8 mouse cellular contexts compared by ENCODE assay signal in the genomic region with DNA sequence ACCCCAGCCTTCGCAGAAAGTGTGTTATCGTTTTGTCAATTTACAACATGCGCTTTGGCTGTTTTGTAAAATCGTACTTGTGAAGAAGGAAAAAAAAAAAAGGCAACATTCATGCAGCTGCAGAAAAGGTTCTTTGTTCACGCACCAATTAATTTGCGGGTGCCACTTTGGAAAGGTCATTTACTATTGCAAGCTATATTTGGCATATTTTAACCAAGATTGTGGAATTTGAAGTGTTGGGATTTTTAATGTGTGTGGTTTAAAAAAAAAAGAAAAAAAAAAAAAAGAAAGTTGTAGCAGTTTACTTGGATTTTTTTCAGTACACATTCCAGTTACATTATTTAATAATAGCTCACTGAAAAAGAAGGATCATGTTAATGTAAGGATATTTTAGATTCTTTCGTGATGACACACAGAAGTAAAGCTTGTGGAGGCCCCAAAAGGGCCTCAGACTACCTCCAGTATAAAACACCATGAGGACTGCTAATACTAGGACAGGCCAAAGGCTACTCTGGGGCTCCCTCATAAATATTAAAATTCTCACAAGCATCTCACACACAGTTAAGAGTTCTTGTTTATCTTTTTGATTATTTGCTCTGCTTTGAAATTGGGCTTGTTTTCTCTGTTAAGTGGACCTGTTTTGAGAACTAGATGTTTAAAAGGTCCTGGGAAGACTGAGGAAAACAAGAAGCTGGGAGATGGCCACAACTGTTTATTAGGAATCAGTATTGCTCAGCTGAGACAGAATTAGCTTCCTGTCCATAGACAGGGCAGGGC. TPM values are rescaled to one million over a fixed set of nuclear protein-coding genes. Genes with fewer than 3 reads are reported as not detected.
DNase-seq lines count a peak whose midpoint lies in the region; ATAC-seq and TF ChIP-seq lines count a peak whose summit lies in the region.

No protein-coding gene starts in this region.

- peak overlapping the region; percentile 90 for H3K4me3 ChIP-seq in heart, embryonic 13.5 days
- H3K4me3 ChIP-seq in bone marrow macrophage, adult 2 months (ENCODE audit: insufficient read depth, low read length): peak overlapping the region; percentile 85
- H3K4me3 ChIP-seq in hindbrain, embryonic 11.5 days (ENCODE audit: low read depth, low read length): peak overlapping the region; percentile 84
- peak overlapping the region; percentile 78 for H3K4me3 ChIP-seq in midbrain, embryonic 14.5 days (replicated peaks; ENCODE audit: low read depth, low read length)

- TF ChIP-seq POLR2A in bone marrow macrophage, adult 2 months (IDR thresholded peaks at IDR 0.05; ENCODE audit: borderline replicate concordance, low read depth, low read length): no peak

- WGBS in heart, embryonic 13.5 days: 3% methylated on average over 7 of the region's 7 CpGs
- WGBS in hindbrain, embryonic 11.5 days: 3% methylated on average over 7 of the region's 7 CpGs
- under 1% methylated on average over 7 of the region's 7 CpGs for WGBS in midbrain, embryonic 14.5 days

- H3K4me2 ChIP-seq in heart, embryonic 13.5 days: peak overlapping the region; percentile 82
- peak overlapping the region; percentile 60 for H3K4me2 ChIP-seq in hindbrain, embryonic 11.5 days (replicated peaks; ENCODE audit: low read depth, low read length)
- H3K4me2 ChIP-seq in midbrain, embryonic 14.5 days (ENCODE audit: low read length): peak overlapping the region; percentile 71

- H3K9me3 ChIP-seq in heart, embryonic 13.5 days: no peaks in the 10 kb centered on the region
- no peaks in the 10 kb centered on the region for H3K9me3 ChIP-seq in hindbrain, embryonic 11.5 days (ENCODE audit: control insufficient read depth, low read length)
- no peaks in the 10 kb centered on the region for H3K9me3 ChIP-seq in midbrain, embryonic 14.5 days (ENCODE audit: control insufficient read depth, low read length)

- no peak for ATAC-seq in heart, embryonic 13.5 days (ENCODE audit: extremely low read depth, insufficient number of reproducible peaks, low FRiP score, low TSS enrichment)
- peak; percentile 19; the same call in 1 of the 2 replicates for ATAC-seq in hindbrain, embryonic 11.5 days (ENCODE audit: low FRiP score)
- no peak for ATAC-seq in midbrain, embryonic 14.5 days (ENCODE audit: low FRiP score, low TSS enrichment)
- no peak for ATAC-seq in megakaryocyte-erythroid progenitor cell, adult 5-6 weeks (replicated peaks; ENCODE audit: low FRiP score, low TSS enrichment, poor library complexity, severe bottlenecking)

- H3K36me3 ChIP-seq in heart, embryonic 13.5 days: peaks cover 9% of the 10 kb centered on the region
- no peaks in the 10 kb centered on the region for H3K36me3 ChIP-seq in hindbrain, embryonic 11.5 days (ENCODE audit: control insufficient read depth, insufficient read depth, low read length)
- H3K36me3 ChIP-seq in midbrain, embryonic 14.5 days (ENCODE audit: control insufficient read depth, insufficient read depth, low read length): no peaks in the 10 kb centered on the region

- H3K9ac ChIP-seq in heart, embryonic 13.5 days: peak overlapping the region; percentile 90
- H3K9ac ChIP-seq in hindbrain, embryonic 11.5 days (ENCODE audit: low read depth, low read length): peak overlapping the region; percentile 97
- peak overlapping the region; percentile 95 for H3K9ac ChIP-seq in midbrain, embryonic 14.5 days (replicated peaks; ENCODE audit: low read length)

- H3K27ac ChIP-seq in heart, embryonic 13.5 days (replicated peaks): peak overlapping the region; percentile 98
- no peak overlapping the region for H3K27ac ChIP-seq in bone marrow macrophage, adult 2 months (ENCODE audit: insufficient read depth, low read depth, low read length)
- H3K27ac ChIP-seq in hindbrain, embryonic 11.5 days (ENCODE audit: low read depth, low read length): peak overlapping the region; percentile 98
- H3K27ac ChIP-seq in midbrain, embryonic 14.5 days (replicated peaks; ENCODE audit: low read depth, low read length): peak overlapping the region; percentile 99

- no peak for DNase-seq in heart, postnatal 36 days
- peak; percentile 46 for DNase-seq in hindbrain, embryonic 11.5 days (ENCODE audit: low spot score)
- DNase-seq in midbrain, embryonic 14.5 days: peak; percentile 48
- no peak for DNase-seq in gastrocnemius, postnatal 14 days
- no peak for DNase-seq in thymus, postnatal 0 days (ENCODE audit: low spot score)

- intact Hi-C loops in heart, postnatal 36 days (cut with DNase I): loop anchor here (5.0 to 10.0 kb wide), 2 partner anchors 153 to 239 kb away; a partner anchor contains a TSS
- intact Hi-C loops in gastrocnemius, postnatal 14 days (cut with DNase I; ENCODE audit: low total_unique reads): no loop called here

- no peaks in the 10 kb centered on the region for H3K27me3 ChIP-seq in heart, embryonic 13.5 days (replicated peaks)
- no peaks in the 10 kb centered on the region for H3K27me3 ChIP-seq in hindbrain, embryonic 11.5 days (ENCODE audit: control insufficient read depth, insufficient read depth, low read length)
- H3K27me3 ChIP-seq in midbrain, embryonic 14.5 days (ENCODE audit: control insufficient read depth, insufficient read depth, low read length): no peaks in the 10 kb centered on the region

- H3K4me1 ChIP-seq in heart, embryonic 13.5 days: peaks cover 22% of the 10 kb centered on the region
- peaks cover 5% of the 10 kb centered on the region for H3K4me1 ChIP-seq in bone marrow macrophage, adult 2 months (ENCODE audit: control insufficient read depth, insufficient read depth, low read length)
- no peaks in the 10 kb centered on the region for H3K4me1 ChIP-seq in hindbrain, embryonic 11.5 days (replicated peaks; ENCODE audit: control insufficient read depth, insufficient read depth, low read length)
- H3K4me1 ChIP-seq in midbrain, embryonic 14.5 days (ENCODE audit: control insufficient read depth, insufficient read depth, low read length): peaks cover 21% of the 10 kb centered on the region

- TF ChIP-seq CTCF in bone marrow macrophage, adult 2 months (IDR thresholded peaks at IDR 0.05; ENCODE audit: low read depth, low read length): no peak

RNA-seq across cellular contexts. Expression of a gene that starts 0.5 kb away (rescaled TPM):
- 19.8 and 21.6 TPM in 2 replicates for polyA plus RNA-seq in heart, embryonic 13.5 days (2015; fragmentation: Nextera tagmentation; extraction: Ambion mirVana)
- 10 to 100 TPM; 11.0 to 14.1 TPM for total RNA-seq in heart, postnatal 36 days (2021)
- polyA plus RNA-seq in bone marrow macrophage, adult 2 months (2012; ENCODE audit: insufficient read depth, insufficient read length, missing spikeins): 0.55 and 1.3 TPM in 2 replicates
- 55.2 and 64.5 TPM in 2 replicates for polyA plus RNA-seq in hindbrain, embryonic 11.5 days (2014; fragmentation: Nextera tagmentation; extraction: Ambion mirVana)
- 28.4 and 40.6 TPM in 2 replicates for polyA plus RNA-seq in midbrain, embryonic 14.5 days (2014; fragmentation: Nextera tagmentation; extraction: Ambion mirVana)
- 10 to 100 TPM; 12.0 to 16.4 TPM for total RNA-seq in gastrocnemius, postnatal 14 days (2021)
- polyA plus RNA-seq in thymus, postnatal 0 days (2015; fragmentation: Nextera tagmentation; extraction: Ambion mirVana): 3.2 and 4.9 TPM in 2 replicates
- 5.3 and 5.4 TPM in 2 replicates for total RNA-seq in megakaryocyte-erythroid progenitor cell, adult 5-6 weeks (2014; fragmentation: Nextera tagmentation)
- 4.3 and 16.0 TPM in 2 replicates for total RNA-seq in megakaryocyte-erythroid progenitor cell, adult 5-6 weeks (2017)

RNA-seq across cellular contexts. Expression of a gene that starts 22.7 kb away (rescaled TPM):
- polyA plus RNA-seq in heart, embryonic 13.5 days (2015; fragmentation: Nextera tagmentation; extraction: Ambion mirVana): 0.19 and 0.68 TPM in 2 replicates
- not detected for total RNA-seq in heart, postnatal 36 days (2021)
- polyA plus RNA-seq in bone marrow macrophage, adult 2 months (2012; ENCODE audit: insufficient read depth, insufficient read length, missing spikeins): not detected in 2 replicates
- 0.97 and 1.0 TPM in 2 replicates for polyA plus RNA-seq in hindbrain, embryonic 11.5 days (2014; fragmentation: Nextera tagmentation; extraction: Ambion mirVana)
- polyA plus RNA-seq in midbrain, embryonic 14.5 days (2014; fragmentation: Nextera tagmentation; extraction: Ambion mirVana): 3.5 TPM in 2 replicates
- total RNA-seq in gastrocnemius, postnatal 14 days (2021): not detected
- polyA plus RNA-seq in thymus, postnatal 0 days (2015; fragmentation: Nextera tagmentation; extraction: Ambion mirVana): 0.36 and 0.52 TPM in 2 replicates
- total RNA-seq in megakaryocyte-erythroid progenitor cell, adult 5-6 weeks (2014; fragmentation: Nextera tagmentation): 0.98 TPM in 1 of 2 replicates, not detected in the other
- not detected in 2 replicates for total RNA-seq in megakaryocyte-erythroid progenitor cell, adult 5-6 weeks (2017)

Comparison
In these comparisons a context has a peak if more than half of its experiments do, and no peak if none do; other contexts are left out.
1. DNase-seq: peak in hindbrain, embryonic 11.5 days (single experiment) and midbrain, embryonic 14.5 days (single experiment); none in heart, postnatal 36 days (0 of 2), gastrocnemius, postnatal 14 days (single experiment) and thymus, postnatal 0 days (single experiment).
2. Peak in every context shown above with its lines, with median percentiles within 50 percentile points of each other: H3K4me2 ChIP-seq, H3K4me3 ChIP-seq and H3K9ac ChIP-seq.